Mouse (Mus musculus): ENCODE measurements at regions not wholly inside any gene's neighbourhood (a gene's known extent, or its start where the extent isn't known, plus 50 kb on each side); places are given as distances from the start of the nearest gene placed in this dataset.

DNA sequence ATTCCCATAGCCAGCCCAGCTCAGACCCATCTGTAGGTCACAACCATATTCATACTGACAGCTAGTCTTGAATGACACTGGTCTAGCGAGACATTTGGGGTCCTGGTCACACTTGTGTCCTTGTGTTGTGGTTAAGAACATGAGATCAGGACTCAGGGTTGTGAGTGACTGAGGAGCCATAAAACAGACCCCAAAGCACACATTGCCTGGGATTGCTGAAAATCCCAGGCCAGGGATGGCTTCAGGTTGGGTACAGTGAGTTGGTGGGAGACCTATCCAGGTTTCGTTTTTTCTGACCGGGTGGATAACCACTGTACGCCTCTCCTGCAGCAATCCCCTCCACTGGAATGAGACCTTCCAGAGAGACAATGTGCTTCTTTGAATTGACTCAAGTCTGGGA is 322.8 kb upstream of the Irx1 start:
- DNase-seq (ENCODE audit: low spot score): no peak
- no peak for TF ChIP-seq EP300 (optimal IDR thresholded peaks at IDR 0.05)
- TF ChIP-seq CTCF (IDR thresholded peaks at IDR 0.05; ENCODE audit: low read depth): no peak
- 92% methylated on average over 4 of the region's 4 CpGs for WGBS

DNA sequence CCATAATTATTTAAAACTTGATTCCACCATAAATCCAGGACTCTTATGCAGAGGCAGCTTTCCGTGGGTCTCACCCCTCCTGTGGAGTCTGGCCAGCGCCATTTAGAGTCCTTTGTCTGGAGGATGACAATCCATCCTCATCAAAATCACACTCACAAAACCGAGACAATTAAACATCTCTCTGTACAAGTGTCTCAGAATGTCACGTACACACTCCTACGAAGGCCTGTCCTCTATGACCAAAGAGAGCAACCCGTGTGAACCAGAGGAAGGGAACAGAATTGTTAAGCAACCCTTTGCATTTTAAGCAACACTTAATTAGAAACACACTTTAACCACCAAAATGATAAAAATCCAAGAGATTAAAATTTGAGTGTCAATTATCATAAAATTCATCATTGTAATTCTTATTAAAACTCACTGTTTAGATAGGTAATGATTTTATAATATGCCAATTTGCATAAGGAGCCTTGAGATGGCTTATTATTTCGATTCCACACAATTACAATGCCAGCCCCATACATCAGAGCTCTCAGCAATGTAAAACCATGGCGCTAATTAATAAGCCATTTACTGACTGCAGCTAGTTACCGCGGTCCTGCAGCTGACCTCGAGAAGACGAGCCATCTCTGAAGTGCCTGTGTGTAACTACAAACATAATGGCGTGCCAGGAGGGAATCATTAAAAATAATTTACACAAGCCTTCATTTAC is 325.0 kb upstream of the Irx1 start:
- H3K4me3 ChIP-seq (ENCODE audit: low read depth, low read length): no peak overlapping the region
- TF ChIP-seq EP300 (optimal IDR thresholded peaks at IDR 0.05) (no peak), CTCF (IDR thresholded peaks at IDR 0.05; ENCODE audit: low read depth) (no peak)
- no peaks in the 10 kb centered on the region for H3K36me3 ChIP-seq (ENCODE audit: control insufficient read depth, insufficient read depth, low read length)
- H3K27me3 ChIP-seq (ENCODE audit: control insufficient read depth, insufficient read depth, low read length): no peaks in the 10 kb centered on the region
- H3K4me1 ChIP-seq (replicated peaks; ENCODE audit: control insufficient read depth, insufficient read depth): no peaks in the 10 kb centered on the region
- DNase-seq (ENCODE audit: low spot score) (no peak), ATAC-seq (ENCODE audit: low FRiP score, low TSS enrichment) (no peak)
- 53% methylated on average over 13 of the region's 13 CpGs for WGBS
- H3K4me2 ChIP-seq (replicated peaks; ENCODE audit: low read depth): no peak overlapping the region
- H3K27ac ChIP-seq (replicated peaks): no peak overlapping the region
- no peak overlapping the region for H3K9ac ChIP-seq (ENCODE audit: low read length)
- H3K9me3 ChIP-seq (ENCODE audit: control insufficient read depth, low read length): no peaks in the 10 kb centered on the region

More for the DNA sequence above, 322.8 kb upstream of the Irx1 start:
- H3K36me3 ChIP-seq (ENCODE audit: control insufficient read depth, insufficient read depth, low read length): no peaks in the 10 kb centered on the region
- H3K4me2 ChIP-seq (replicated peaks; ENCODE audit: low read depth): no peak overlapping the region
- H3K27me3 ChIP-seq (ENCODE audit: control insufficient read depth, insufficient read depth, low read length): no peaks in the 10 kb centered on the region
- H3K27ac ChIP-seq (replicated peaks): no peak overlapping the region
- H3K9ac ChIP-seq (ENCODE audit: low read length): no peak overlapping the region
- no peak overlapping the region for H3K4me3 ChIP-seq (ENCODE audit: low read depth, low read length)
- ATAC-seq (ENCODE audit: low FRiP score, low TSS enrichment): no peak
- H3K4me1 ChIP-seq (replicated peaks; ENCODE audit: control insufficient read depth, insufficient read depth): no peaks in the 10 kb centered on the region
- H3K9me3 ChIP-seq (ENCODE audit: control insufficient read depth, low read length): no peaks in the 10 kb centered on the region

DNA sequence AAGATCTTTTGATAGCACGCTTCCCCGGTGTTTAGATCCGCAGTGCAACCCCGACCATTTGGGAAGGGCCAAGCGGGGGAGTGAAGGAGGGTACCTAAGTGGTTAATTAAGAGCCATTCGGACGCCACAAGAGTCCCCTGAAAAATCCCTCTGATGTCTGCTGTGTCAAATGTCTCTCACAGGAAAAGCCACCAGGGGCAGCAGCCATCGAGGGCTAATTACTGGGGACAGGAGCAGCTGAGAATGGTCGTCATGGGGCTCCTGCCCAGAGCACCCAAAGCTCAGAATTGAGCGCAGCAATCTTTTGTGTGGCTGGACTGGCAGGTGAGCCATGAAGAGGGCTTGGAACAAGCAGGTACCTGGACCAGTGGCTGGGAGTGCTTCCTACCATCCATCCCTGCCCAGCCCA is 325.6 kb upstream of the Irx1 start:
- H3K4me3 ChIP-seq (ENCODE audit: low read depth, low read length): no peak overlapping the region
- no peaks in the 10 kb centered on the region for H3K27me3 ChIP-seq (ENCODE audit: control insufficient read depth, insufficient read depth, low read length)
- H3K9ac ChIP-seq (ENCODE audit: low read length): no peak overlapping the region
- whole genome bisulfite sequencing: 16% methylated on average over 10 of the region's 10 CpGs
- H3K4me1 ChIP-seq (replicated peaks; ENCODE audit: control insufficient read depth, insufficient read depth): no peaks in the 10 kb centered on the region
- no peak overlapping the region for H3K4me2 ChIP-seq (replicated peaks; ENCODE audit: low read depth)
- TF ChIP-seq CTCF (IDR thresholded peaks at IDR 0.05; ENCODE audit: low read depth) (peak; percentile 3; the same call in 1 of the 2 replicates), EP300 (optimal IDR thresholded peaks at IDR 0.05) (no peak)
- no peak overlapping the region for H3K27ac ChIP-seq (replicated peaks)
- H3K9me3 ChIP-seq (ENCODE audit: control insufficient read depth, low read length): no peaks in the 10 kb centered on the region
- H3K36me3 ChIP-seq (ENCODE audit: control insufficient read depth, insufficient read depth, low read length): no peaks in the 10 kb centered on the region
- no peak for ATAC-seq (ENCODE audit: low FRiP score, low TSS enrichment)
- no peak for DNase-seq (ENCODE audit: low spot score)

DNA sequence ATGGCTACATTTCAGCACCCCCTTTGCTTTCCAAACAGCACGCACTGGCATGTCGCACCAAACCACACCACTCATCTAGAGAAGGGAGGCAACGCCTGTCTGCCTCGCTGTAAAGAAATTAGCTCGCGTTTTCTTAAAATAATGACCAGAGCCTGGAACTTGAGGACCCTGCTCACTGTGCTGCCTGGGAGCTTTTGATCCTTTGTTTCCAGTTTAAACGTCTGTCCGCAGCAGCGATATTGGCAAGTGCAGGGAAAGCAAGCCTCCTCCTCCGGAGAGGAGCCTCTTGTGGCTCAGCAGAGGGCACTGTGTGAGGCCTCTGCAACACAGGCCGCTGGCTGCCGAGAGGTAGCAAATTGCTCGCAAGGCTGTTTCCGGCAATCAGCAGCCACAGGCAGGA is 328.8 kb upstream of the Irx1 start:
- Histone ChIP-seq H3K4me1 (replicated peaks; ENCODE audit: control insufficient read depth, insufficient read depth) (no peaks in the 10 kb centered on the region), H3K4me3 (ENCODE audit: low read depth, low read length) (no peak overlapping the region), H3K9ac (ENCODE audit: low read length) (no peak overlapping the region), H3K27ac (replicated peaks) (no peak overlapping the region), H3K27me3 (ENCODE audit: control insufficient read depth, insufficient read depth, low read length) (no peaks in the 10 kb centered on the region), H3K36me3 (ENCODE audit: control insufficient read depth, insufficient read depth, low read length) (no peaks in the 10 kb centered on the region), H3K4me2 (replicated peaks; ENCODE audit: low read depth) (no peak overlapping the region), H3K9me3 (ENCODE audit: control insufficient read depth, low read length) (no peaks in the 10 kb centered on the region)
- ATAC-seq (ENCODE audit: low FRiP score, low TSS enrichment) (no peak; the same call in 1 of the 2 replicates), DNase-seq (ENCODE audit: low spot score) (peak; percentile 41)
- WGBS: 11% methylated on average over 14 of the region's 14 CpGs
- no peak for TF ChIP-seq EP300 (optimal IDR thresholded peaks at IDR 0.05)
- TF ChIP-seq CTCF (IDR thresholded peaks at IDR 0.05; ENCODE audit: low read depth): peak; percentile 61

DNA sequence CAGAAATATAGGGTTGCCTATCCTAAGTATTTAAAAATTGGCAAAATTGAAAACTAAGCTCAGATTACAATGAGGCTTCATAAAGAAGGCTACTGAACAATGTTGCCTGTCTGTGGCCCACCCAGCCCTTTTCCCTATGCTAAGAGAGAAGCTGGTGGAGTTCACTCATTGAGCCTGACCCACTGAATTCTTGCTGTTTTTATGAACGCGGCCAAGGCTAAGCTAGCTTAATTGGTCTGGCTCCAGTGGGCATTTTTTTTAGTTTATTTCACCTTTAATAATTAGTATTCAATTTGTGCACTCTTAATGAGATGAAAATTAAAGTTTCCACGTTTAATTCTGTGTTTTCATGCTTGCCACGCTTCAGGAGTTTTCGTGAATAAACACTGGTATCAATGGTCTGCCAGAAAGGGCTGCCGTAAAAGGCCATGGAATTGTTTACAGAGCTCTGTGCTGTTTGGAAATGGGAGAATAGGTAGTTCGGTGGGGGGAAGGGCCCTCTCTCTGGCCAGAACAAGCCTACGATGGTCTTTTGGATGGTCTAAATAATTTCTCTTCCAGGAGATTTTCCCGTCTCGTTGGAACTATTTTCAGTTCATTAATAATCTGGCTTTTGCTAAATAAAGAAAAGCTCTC is 329.7 kb upstream of the Irx1 start:
- Histone ChIP-seq H3K27me3 (ENCODE audit: control insufficient read depth, insufficient read depth, low read length) (no peaks in the 10 kb centered on the region), H3K36me3 (ENCODE audit: control insufficient read depth, insufficient read depth, low read length) (no peaks in the 10 kb centered on the region), H3K27ac (replicated peaks) (no peak overlapping the region), H3K4me3 (ENCODE audit: low read depth, low read length) (no peak overlapping the region), H3K9me3 (ENCODE audit: control insufficient read depth, low read length) (no peaks in the 10 kb centered on the region), H3K4me1 (replicated peaks; ENCODE audit: control insufficient read depth, insufficient read depth) (no peaks in the 10 kb centered on the region), H3K9ac (ENCODE audit: low read length) (no peak overlapping the region), H3K4me2 (replicated peaks; ENCODE audit: low read depth) (no peak overlapping the region)
- TF ChIP-seq EP300 (optimal IDR thresholded peaks at IDR 0.05): no peak
- TF ChIP-seq CTCF (IDR thresholded peaks at IDR 0.05; ENCODE audit: low read depth): no peak
- 25% methylated on average over 10 of the region's 10 CpGs for WGBS
- DNase-seq (ENCODE audit: low spot score) (no peak), ATAC-seq (ENCODE audit: low FRiP score, low TSS enrichment) (no peak)

DNA sequence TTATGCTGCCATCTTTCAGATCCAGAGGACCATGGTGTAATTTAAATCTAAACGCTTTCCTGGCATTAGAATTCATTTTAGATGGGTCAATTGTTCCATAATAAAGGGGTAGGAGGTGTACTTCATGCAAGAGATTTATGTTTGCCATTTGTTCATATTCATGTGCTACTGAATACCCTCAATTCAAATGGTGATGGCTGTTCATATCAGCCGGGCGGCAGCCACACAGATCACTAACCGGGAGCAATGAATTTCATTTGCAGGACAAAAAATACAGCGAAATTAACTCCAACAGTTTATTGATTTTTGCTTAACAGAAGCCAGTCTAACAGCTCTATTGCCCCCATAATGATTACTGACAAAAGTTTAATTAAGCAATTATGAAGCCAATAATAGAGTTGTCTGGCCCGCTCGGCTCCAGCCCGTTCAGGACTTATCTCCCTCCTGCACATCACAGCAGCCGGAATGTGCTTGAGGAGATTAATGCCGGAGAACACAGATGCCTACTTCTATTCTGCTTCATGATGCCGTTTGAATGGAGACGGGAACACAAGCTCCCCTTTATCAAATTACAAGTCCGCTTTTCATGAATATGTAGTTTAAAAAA is 330.3 kb upstream of the Irx2 start:
- no peaks in the 10 kb centered on the region for H3K36me3 ChIP-seq (ENCODE audit: control insufficient read depth, insufficient read depth, low read length)
- H3K27me3 ChIP-seq (ENCODE audit: control insufficient read depth, insufficient read depth, low read length): no peaks in the 10 kb centered on the region
- no peak overlapping the region for H3K27ac ChIP-seq (replicated peaks)
- no peak overlapping the region for H3K9ac ChIP-seq (ENCODE audit: low read length)
- no peak overlapping the region for H3K4me3 ChIP-seq (ENCODE audit: low read depth, low read length)
- DNase-seq (ENCODE audit: low spot score) (no peak), ATAC-seq (ENCODE audit: low FRiP score, low TSS enrichment) (no peak)
- no peak overlapping the region for H3K4me2 ChIP-seq (replicated peaks; ENCODE audit: low read depth)
- H3K9me3 ChIP-seq (ENCODE audit: control insufficient read depth, low read length): no peaks in the 10 kb centered on the region
- no peaks in the 10 kb centered on the region for H3K4me1 ChIP-seq (replicated peaks; ENCODE audit: control insufficient read depth, insufficient read depth)
- 66% methylated on average over 13 of the region's 13 CpGs for WGBS
- no peak for TF ChIP-seq CTCF (IDR thresholded peaks at IDR 0.05; ENCODE audit: low read depth)
- no peak for TF ChIP-seq EP300 (optimal IDR thresholded peaks at IDR 0.05)

All from stomach, postnatal 0 days (tissue).